Mouse (Mus musculus) testis, adult 2 months (tissue): ENCODE results near the gene Gnl2. TPM values are rescaled to one million over a fixed set of nuclear protein-coding genes. Genes with fewer than 3 reads are reported as not detected.

Experiments used
- H3K27ac ChIP-seq: fragments of 200-500 bp; 2 replicates; pipeline ENCODE4 v1.5.1; 2012; ENCODE audit warnings: low read depth, low read length; ENCODE audit not compliant: control insufficient read depth, insufficient read depth
- H3K27me3 ChIP-seq: fragments of 200-500 bp; 2 replicates; pipeline ENCODE4 v1.6.1; 2012; ENCODE audit warnings: mild to moderate bottlenecking, low read length, moderate library complexity; ENCODE audit not compliant: control insufficient read depth, insufficient read depth
- H3K36me3 ChIP-seq: fragments of 200-500 bp; 2 replicates; pipeline ENCODE4 v1.6.1; 2012; ENCODE audit warnings: mild to moderate bottlenecking, low read length; ENCODE audit not compliant: control insufficient read depth, insufficient read depth
- H3K4me1 ChIP-seq: fragments of 200-500 bp; 2 replicates; pipeline ENCODE4 v1.6.1; 2012; ENCODE audit warnings: low read length; ENCODE audit not compliant: control insufficient read depth, insufficient read depth
- H3K4me3 ChIP-seq: fragments of 200-500 bp; 2 replicates; pipeline ENCODE4 v1.5.1; 2012; ENCODE audit warnings: low read depth, mild to moderate bottlenecking, low read length, moderate library complexity, mixed read lengths; ENCODE audit not compliant: control insufficient read depth
- CTCF ChIP-seq: fragments of 200-500 bp; IDR thresholded peaks from 2 replicates; pipeline ENCODE4 v1.5.1; 2012; ENCODE audit warnings: low read depth, mild to moderate bottlenecking, inconsistent platforms, low read length, moderate library complexity; ENCODE audit not compliant: control insufficient read depth, insufficient read depth, insufficient replicate concordance
- POLR2A ChIP-seq: fragments of 200-500 bp; IDR thresholded peaks from 2 replicates; pipeline ENCODE4 v1.6.1; 2012; ENCODE audit warnings: low read depth, mild to moderate bottlenecking, inconsistent platforms, low read length, moderate library complexity; ENCODE audit not compliant: control insufficient read depth
- polyA plus RNA-seq: library from polyadenylated mRNA; depleted of rRNA; stranded (reverse); fragments of >200 nt; gene quantifications from 2 replicates; pipeline ENCODE4 v1.2.3, GENCODE M21; 2012

Gnl2 gene
- polyA plus RNA-seq, 1 experiment = 24.5 TPM

- no peak for TF ChIP-seq CTCF
- no peak for TF ChIP-seq POLR2A
- no peak overlapping the region for H3K4me3 ChIP-seq
- H3K27ac ChIP-seq = no peak overlapping the region
- no peaks in the 10 kb centered on the region for H3K36me3 ChIP-seq
- no peaks in the 10 kb centered on the region for H3K4me1 ChIP-seq
- H3K27me3 ChIP-seq = no peaks in the 10 kb centered on the region
Measured at GRCm38 (mm10) chr4:125004886-125005285, 11.5 kb upstream of the Gnl2 start.

GRCm38 (mm10) chr4:125007460-125007859, 8.9 kb upstream of the Gnl2 start:
- no peak overlapping the region for H3K4me3 ChIP-seq
- H3K4me1 ChIP-seq = no peaks in the 10 kb centered on the region
- TF ChIP-seq CTCF = no peak
- no peak for TF ChIP-seq POLR2A
- H3K36me3 ChIP-seq = no peaks in the 10 kb centered on the region
- H3K27me3 ChIP-seq = no peaks in the 10 kb centered on the region
- no peak overlapping the region for H3K27ac ChIP-seq

- H3K27me3 ChIP-seq = no peaks in the 10 kb centered on the region
- H3K36me3 ChIP-seq = no peaks in the 10 kb centered on the region
- H3K4me3 ChIP-seq = no peak overlapping the region
- no peak for TF ChIP-seq POLR2A
- TF ChIP-seq CTCF = no peak
- no peak overlapping the region for H3K27ac ChIP-seq
- no peaks in the 10 kb centered on the region for H3K4me1 ChIP-seq
Measured at GRCm38 (mm10) chr4:125008220-125008619, 8.2 kb upstream of the Gnl2 start.

- Histone ChIP-seq H3K4me1 (no peaks in the 10 kb centered on the region), H3K27ac (no peak overlapping the region), H3K4me3 (no peak overlapping the region), H3K27me3 (no peaks in the 10 kb centered on the region), H3K36me3 (no peaks in the 10 kb centered on the region)
- TF ChIP-seq CTCF (no peak), POLR2A (no peak)
Measured at GRCm38 (mm10) chr4:125008712-125009111, 7.7 kb upstream of the Gnl2 start.

- Histone ChIP-seq H3K27me3 (no peaks in the 10 kb centered on the region), H3K27ac (peak overlapping the region; percentile 43), H3K4me3 (no peak overlapping the region), H3K36me3 (no peaks in the 10 kb centered on the region), H3K4me1 (peaks cover 2% of the 10 kb centered on the region)
- TF ChIP-seq CTCF (no peak), POLR2A (peak; percentile 24; the same call in 1 of the 2 replicates)
Measured at GRCm38 (mm10) chr4:125017431-125017830, 1.0 kb downstream of the Gnl2 start.

GRCm38 (mm10) chr4:125020780-125021538, 4.6 kb downstream of the Gnl2 start:
- H3K4me1 ChIP-seq = peaks cover 2% of the 10 kb centered on the region
- no peak overlapping the region for H3K4me3 ChIP-seq
- H3K27me3 ChIP-seq = no peaks in the 10 kb centered on the region
- TF ChIP-seq POLR2A (no peak), CTCF (peak; percentile 17; the same call in 1 of the 2 replicates)
- no peak overlapping the region for H3K27ac ChIP-seq
- H3K36me3 ChIP-seq = no peaks in the 10 kb centered on the region

- Histone ChIP-seq H3K4me3 (peak overlapping the region; percentile 98), H3K27ac (peak overlapping the region; percentile 95), H3K4me1 (no peaks in the 10 kb centered on the region; the same call in 1 of the 2 replicates), H3K36me3 (no peaks in the 10 kb centered on the region), H3K27me3 (no peaks in the 10 kb centered on the region)
- TF ChIP-seq POLR2A = peak; percentile 100
- no peak for TF ChIP-seq CTCF
Measured at GRCm38 (mm10) chr4:125029891-125030614, 13.7 kb downstream of the Gnl2 start.
